Mouse (Mus musculus) layer of hippocampus, adult 8-10 months (tissue): Measurements from ENCODE around the gene Rcan2. TPM values are rescaled to one million over a fixed set of nuclear protein-coding genes. Genes with fewer than 3 reads are reported as not detected.

ENCODE experiments used
- DNase-seq, 2 experiments: peaks; one replicate each; pipeline ENCODE4 v3.0.0; 2022; ENCODE audit warnings: low spot score in 2 of 2
- total RNA-seq, 4 experiments: library from RNA; stranded (reverse); gene quantifications; 2 replicates each; pipeline ENCODE4 v1.2.4; 2022

Gene Rcan2
- total RNA-seq, 4 experiments from 2014 or later = 96.1 to 102 (median 98.4) TPM

DNA sequence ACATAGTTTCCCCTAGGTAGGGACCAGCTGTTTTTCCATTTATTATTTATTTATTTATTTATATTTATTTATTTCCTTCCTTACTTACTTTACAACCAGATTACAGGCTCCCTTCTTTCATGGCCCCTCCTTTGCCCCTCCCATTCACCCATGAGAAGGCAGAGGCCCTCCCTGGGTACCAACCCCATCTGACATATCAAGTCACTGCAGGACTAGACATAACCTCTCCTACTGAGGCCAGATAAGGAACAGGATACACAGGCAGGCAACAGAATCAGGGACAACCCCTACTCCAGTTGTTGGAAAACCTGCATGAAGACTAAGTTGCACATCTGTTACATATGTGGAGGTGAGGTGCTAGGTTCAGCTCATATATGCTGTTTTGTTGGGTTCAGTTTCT is 105.6 kb downstream of the Rcan2 start:
- DNase-seq = no peak

DNA sequence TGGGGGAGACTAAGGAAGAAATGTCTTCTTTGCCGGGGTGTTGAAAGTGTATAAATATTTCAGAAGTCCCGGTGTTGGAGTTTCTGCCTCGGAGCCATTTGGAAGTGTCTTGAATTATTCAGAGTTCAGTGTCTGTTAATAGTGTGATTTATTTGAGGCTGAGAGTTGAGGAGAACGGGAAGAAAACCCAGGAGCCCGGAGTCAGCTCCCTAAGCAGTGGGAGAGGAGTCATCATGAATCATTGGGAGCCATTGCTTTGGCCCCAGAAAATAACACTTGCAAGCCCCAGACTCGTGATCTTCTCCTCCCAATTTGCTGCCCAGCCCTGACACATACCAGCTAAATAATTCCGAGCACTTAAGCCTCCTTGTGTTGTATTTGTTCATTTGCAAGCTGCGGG is 115.0 kb downstream of the Rcan2 start:
- no peak for DNase-seq

DNA sequence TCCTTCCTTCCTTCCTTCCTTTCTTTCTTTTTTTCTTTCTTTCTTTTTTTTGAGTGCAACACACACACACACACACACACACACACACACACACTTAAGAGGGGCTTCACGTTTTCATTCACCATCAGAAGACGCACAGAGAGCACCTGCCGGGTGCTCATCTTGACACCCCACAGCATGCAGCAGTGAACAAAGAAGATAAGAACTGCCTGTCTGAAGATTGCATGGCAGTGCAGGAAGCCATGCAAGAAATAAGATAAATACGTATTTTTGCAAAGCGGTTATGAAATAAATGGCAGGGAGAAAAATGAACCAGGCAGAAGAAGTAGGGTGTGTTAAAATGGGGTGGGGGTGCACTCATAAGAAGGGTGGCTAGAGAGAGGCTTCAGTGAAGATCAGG is 116.0 kb downstream of the Rcan2 start:
- no peak for DNase-seq

DNA sequence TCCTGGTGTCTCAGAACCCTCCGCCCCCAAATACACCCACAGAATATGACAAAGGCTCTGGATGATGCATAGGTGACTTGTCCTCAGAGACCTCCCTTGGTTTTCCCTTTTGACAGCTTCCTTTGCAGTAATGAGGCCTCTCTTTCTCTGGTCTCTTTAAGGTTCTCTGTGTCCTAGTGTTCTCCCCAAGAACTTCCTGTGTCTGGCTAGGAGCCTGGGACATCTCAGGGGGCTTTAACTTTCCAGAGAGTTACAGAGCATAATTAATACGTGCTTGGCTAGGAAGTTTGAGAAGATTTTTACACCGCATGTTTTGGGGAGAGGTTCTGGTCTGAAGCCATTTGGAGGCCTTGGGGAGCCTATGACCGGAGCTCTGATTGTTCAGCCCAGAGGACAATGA is 128.7 kb downstream of the Rcan2 start:
- no peak for DNase-seq

DNA sequence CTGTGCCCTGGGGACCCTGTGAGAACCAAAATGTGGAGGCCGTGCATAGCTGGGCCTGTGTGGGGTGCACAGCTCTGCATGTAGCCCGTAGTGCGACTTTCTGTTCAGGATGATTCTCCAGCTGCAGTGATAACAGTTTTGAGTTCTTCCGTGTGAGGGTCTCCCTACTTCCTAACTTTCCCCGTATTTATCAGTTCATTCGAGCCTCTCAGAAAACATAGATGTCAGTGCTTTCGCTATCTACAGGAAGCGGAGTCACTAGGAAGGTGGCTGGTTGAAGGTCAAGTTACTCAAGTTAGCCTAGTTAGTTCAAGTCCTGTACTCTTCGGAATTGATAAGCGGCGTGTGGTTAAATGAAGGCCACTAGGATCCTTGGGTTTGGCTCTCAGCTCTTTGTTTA is 130.6 kb downstream of the Rcan2 start:
- DNase-seq = no peak

DNA sequence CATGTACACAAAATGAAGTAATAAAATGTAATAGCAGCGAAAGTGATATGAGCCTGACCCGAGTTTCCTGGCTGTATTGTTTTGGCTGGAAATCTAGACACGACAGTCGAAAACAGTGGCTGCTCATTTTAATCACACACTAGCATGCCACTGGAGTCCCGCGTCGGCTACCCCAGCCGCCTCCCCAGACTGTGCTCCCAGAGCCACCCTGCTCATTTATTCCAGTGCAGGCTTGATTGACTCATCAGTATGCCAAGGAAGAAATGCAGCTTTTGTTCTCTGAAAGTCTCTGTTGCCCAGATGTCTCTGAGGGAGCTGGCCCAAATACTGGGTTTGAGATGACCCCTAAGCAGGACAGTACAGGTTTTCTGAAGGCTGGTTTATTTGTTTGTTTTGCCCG is 132.9 kb downstream of the Rcan2 start:
- peak in 1 of 2 experiments; percentile 17 for DNase-seq

DNA sequence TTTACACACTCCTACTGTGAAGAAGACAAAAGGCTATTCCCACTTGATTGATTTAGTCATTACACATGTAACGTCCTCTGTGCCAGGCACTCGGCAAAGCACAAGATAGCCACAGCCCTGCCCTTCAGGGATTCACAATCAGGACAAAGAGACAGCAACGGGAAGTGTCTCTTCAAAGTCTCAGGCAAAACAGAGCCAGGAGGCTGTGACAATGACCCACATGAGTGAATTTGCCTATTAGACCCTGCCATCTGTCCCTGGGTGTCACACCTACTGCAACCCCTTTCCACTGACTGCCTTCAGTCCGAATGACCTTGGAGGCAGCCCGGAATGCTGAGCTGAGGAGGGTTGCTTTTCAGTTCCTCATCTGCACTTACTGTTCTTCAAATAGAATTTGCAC is 151.1 kb downstream of the Rcan2 start:
- DNase-seq = no peak

DNA sequence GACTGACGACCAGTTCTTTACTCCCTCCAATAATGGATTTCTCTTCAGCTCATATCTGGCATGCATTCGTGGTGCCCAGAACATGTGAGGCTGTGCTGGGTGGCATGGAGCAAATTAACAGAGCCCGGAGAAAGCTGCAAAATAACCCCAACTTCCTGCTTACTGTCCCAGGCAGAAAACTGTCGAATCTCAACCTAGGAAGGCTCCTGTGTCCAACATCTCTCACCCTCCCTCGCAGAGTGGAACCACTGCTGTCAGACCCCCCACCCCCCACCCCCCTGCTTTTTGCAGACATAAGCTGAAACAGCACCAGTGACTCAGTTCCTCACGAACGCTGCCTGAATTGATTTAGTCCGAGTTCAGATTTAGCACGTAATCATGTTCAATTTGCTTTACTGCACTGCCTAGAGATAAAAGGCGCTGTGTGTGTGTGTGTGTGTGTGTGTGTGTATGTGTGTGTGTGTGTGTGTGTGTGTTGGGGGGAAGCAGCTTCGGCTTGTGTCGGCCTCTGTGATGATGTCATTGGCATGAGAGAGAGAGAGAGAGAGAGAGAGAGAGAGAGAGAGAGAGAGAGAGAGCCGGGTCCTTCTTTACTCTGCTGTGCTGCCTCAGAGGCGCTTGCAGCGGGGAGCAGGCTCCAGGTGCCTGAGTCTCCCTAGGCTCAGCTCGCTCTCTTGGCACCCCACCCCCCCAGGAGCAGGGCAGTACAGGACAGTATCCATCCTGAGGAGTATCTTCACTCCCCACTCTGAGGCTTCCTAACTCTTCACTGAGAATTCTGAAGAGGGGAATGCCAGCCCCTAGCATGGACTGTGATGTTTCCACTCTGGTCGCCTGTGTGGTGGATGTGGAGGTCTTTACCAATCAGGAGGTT is 151.7 kb downstream of the Rcan2 start:
- DNase-seq = peak; percentile 15

DNA sequence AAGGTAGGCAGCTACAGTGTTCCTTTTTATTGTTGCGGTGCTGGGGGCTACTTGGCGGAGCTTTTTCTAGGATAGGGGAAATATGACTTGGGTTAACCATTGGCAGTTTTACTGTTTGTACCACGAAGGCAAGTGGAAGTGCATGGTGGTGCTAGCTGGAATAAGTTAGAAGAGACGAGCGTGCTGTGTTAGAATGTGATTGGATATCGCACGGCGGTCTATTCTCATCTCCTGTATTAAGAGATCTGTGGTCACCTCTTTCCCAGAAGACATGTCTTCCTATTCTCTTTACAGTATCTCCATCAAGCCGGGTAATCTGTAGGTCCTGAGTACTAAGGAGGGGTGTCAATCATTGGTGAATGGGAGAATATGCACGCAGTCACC is 152.4 kb downstream of the Rcan2 start:
- no peak for DNase-seq

DNA sequence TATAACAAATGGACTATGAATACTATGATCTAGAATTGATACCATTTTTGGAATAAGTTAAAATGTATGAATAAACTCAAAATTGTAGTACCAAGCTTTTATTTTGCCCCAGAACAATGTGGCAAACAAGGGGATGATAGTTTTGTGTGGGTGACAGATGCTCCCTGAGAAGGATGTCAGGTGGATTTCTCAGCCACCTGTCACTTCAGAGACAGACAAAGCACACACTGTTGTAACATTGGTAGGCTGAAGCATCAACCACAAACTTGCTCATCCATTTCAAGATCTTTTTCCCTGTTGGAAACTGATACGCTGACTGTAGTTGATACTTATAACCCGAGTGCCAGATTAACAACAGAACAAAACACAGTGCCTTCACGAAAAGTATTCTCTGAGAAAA is 158.6 kb downstream of the Rcan2 start:
- no peak for DNase-seq

DNA sequence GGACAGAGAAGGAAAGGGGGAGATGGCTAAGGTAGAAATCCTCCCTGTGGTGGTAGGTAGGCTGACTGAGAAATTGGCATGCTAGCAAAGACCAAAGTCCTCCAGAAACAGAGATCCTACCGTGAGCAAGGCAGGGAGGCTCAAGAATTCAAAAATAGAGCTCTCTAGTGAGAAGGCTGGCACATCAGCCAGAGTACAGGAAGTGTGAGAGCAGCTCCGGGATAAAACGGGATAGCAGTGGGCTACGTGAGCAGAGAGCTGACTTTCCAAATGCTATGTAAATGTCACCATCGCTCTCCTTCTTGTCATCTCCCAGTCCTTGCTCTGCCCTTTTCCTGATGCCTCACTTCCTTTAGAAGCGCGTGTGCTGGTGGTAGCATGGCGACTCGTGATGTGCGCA is 168.8 kb downstream of the Rcan2 start:
- DNase-seq = no peak

DNA sequence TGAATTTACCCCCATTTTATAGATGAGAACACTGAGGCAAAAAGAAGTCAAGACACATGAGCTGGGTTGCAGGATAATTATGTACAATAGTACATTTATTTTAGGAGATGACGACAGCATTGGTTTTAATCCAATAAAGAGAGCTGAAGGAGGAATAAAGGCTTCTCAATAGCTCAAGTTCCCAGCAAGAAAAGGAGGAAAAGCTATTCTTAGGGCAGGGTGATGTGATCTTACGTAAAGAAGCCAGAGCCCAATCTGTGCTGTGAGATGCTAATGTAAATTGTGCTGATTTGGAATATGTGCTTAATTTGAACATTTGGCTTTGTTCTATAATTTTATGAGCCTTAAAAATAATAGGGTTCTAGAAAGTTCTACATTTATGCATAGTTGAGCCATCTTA is 176.4 kb downstream of the Rcan2 start:
- DNase-seq = no peak

DNA sequence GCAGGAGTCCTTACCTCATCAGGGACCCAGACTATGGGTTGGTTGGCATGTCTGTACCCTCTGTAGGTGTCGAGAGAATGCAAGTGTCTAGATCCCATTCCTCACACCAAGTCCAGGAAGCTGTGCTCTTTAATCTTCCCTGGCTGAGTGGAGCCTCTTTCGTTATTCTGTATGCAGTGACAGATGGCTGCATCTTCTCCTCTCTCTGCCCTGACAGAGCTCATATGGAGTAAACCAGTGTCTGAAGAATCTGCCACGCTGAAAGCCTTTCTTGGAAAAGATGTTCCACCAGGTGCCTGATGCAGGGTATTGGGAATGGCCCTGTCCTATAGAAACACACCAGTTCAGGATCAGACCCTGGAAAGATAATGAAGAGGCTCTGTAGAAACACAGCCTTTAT is 178.8 kb downstream of the Rcan2 start:
- DNase-seq = no peak

DNA sequence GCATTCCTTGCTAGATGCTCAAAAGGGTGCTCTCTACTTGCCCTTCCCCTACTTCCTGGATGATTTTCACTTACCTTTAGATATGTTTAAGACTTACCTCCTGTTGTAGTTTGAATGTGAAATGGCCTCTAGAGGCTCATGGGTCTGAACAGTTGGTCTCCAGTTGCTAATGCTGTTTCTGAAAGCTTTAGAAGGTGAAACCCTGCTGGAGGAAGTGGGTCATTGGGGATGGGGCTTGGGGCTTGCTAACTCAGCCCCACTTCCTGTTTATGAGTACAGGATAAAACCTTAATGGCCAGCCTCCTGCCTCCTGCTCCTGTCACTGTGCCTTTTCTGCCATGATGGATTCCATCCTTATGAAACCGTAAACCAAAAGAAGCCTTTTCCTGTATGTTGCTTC is 181.4 kb downstream of the Rcan2 start:
- DNase-seq = no peak

DNA sequence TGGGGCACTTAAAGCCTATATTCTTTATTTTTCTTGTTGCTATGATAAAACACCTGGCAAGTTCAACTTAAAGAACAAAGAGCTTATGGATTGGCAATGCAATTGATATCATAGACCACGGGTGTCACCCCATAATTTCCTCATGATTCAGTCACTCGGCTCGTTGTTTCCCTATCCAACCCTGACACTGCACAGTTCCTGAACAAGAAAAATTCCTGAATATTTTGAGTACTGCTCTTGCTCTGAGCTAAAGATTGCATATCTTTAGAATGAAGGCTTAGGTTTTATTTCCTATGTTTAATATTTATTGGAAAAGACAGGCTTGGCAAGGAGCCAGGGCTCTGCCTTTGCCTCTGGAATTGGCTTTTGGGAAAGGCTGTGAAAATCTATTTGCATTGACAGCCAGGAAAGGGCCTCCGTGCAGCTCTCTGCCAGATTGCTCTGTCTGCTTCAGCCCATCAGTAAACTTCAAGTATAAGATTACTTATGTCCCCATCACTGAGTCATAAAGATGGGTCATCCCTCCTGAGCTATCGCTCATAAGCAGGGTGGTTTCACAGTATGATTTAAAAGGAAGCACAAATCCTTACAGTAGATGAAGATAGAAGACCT is 188.3 kb downstream of the Rcan2 start:
- DNase-seq = no peak

DNA sequence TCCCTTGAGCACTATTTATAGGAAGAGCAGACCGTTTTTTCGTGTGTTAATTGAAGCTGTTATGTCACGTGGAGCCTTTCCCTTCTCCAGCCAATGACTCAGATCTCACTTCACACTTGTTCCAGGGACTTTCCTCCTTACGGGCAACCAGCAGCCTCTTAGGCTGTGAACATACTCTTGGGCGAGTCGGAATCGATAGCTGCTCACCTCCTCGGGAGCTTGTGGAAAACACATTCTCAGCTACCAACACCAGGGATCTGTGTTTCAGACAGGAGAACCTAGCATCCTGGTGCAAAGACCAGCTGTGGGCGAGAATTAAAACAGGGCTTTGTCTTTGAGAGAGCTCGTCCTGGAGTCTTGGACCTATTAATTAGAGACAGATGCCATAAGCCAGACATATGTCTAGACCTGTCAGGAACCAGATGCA is 189.8 kb downstream of the Rcan2 start:
- DNase-seq = no peak

DNA sequence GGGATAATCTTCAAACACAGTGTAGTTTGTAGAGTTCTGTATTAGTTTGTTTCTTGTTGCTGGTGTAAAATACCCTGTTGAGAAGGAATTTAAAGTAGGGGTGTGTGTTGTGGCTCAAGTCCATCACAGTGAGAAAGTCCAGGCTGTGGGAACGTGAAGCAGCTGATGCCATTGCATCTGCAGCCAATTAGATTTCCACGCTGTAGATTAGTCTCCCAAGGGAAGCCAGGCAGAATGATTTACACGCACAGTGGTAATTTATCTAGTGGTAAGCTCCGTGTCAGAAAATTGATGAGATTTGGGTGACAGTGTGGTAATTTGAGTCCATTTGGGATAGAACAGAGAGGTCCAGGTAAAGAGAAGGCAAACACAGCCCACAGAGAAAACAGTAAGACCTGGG is 192.9 kb downstream of the Rcan2 start:
- DNase-seq = no peak

DNA sequence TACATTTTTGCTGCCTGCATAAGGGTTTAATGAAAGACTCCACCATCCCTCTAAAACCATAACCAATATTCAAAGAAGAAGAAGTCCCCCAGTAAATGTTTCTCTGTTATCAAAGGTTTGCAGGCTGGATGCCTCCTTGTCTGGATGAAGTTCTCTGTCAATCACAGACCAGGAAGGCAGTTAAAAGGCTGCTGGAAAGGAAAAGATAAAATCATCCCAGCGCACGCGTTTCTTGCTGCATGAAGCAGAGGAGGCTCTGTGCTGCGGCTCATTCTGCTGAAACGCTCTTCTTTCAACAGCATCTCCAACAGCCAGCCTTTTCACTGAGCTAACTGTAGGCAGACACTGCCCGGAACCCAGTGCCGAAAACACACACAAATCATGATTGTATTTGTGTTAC is 196.4 kb downstream of the Rcan2 start:
- no peak for DNase-seq

DNA sequence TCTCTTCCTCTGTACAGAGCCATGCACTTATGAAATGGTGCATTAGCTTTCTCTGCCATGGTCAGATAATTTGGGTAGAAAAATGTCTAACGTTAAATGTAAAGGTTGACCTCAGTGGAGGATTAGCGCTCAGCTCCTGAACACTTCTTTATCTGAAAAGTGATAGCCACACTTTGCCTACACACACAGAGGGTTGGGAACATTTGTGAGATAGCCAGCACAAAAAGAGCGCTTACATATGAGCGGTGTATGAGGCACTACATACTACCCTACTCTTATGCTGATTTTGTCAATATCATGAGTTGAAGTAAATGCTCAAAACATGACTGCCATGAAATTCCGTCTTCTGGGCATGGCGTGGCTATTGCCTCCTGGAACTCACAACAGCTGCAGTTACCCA is 196.9 kb downstream of the Rcan2 start:
- DNase-seq = no peak

DNA sequence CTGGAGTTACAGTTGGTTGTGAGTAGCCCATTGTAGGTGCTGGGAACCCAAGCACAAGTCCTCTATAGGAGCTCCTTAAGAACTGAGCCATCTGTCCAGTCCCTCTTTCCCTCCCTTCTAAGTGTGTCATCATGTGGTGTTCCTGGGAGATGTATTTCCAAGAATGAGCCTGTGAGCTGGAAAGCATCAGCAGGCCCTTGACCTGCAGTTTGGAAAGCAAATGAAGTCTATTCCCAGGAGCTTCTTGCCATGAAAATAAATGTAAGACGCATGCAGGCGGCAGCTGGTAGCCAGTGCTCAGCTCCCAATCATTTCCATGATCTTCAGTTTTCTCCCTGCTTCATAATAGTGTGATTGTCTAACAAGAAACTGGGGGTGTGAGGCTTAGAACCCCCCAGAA is 203.2 kb downstream of the Rcan2 start:
- no peak for DNase-seq

DNA sequence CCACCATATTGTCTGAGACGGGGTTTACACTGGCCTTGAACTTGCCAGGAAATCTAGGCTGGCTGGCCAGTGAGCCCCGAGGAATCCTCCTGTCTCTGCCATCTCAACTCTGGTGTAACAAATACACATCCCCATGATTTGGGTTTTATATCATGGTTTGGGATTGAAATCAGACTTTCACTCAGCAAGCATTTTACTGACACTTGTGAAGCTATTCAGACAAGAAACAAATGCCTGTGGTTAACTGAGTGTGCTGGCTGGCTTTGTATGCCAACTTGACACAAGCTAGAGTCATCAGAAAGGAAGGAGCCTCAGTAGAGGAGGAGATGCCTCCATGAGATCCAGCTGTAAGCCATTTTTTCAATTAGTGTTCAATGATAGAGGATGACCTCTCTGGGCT is 206.3 kb downstream of the Rcan2 start:
- DNase-seq = no peak

DNA sequence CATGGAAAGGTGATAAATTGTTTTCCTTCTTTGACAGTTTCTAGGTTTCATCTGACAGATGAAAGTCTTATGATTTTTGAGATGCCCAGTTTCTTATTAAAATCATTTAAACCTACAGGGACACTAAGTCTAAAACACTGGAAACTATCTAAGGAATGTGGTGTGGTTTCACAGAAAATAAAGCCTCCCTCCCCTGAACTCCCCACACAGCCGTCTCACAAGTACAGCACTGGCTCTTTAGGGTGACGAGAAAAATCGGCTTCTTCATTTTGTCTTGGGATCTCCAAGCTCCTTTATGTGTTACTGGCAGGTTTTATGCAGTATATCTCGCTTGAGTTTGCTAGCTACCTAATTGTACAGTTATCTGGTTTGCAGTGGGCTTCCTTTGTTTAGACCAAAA is 210.8 kb downstream of the Rcan2 start:
- no peak for DNase-seq
